Mouse (Mus musculus) cerebellum, adult 11 months (tissue): Measurements from ENCODE around the gene Cog3.

ENCODE experiments used
- DNase-seq: peaks from one replicate; pipeline ENCODE4 v3.0.0; 2022

Gene Cog3

GRCm38 (mm10) chr14:75757821-75758220 lies 3.5 kb upstream of the Cog3 start:
- DNase-seq = no peak

DNA sequence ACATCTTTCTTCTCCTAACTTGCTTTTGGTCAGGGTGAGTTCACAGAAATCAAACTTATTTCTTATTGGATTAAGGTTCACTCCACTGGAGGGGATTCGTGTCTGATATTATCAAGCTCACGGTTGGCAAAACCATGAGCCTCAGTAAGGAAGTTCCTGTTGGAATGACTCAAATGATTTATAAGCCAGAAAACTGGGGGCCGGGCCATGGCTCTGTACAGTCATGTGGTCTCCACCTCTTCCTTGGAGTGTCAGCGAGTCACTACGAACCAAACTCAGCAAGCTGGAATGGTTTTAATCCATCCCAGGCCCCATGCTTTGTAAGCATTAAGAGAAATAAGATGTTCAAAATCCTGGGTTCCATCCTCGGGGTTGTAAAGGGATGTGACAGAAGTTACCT lies 2.7 kb upstream of the Cog3 start:
- no peak for DNase-seq

- DNase-seq = no peak
Measured at GRCm38 (mm10) chr14:75753206-75753605, 1.1 kb downstream of the Cog3 start.

DNA sequence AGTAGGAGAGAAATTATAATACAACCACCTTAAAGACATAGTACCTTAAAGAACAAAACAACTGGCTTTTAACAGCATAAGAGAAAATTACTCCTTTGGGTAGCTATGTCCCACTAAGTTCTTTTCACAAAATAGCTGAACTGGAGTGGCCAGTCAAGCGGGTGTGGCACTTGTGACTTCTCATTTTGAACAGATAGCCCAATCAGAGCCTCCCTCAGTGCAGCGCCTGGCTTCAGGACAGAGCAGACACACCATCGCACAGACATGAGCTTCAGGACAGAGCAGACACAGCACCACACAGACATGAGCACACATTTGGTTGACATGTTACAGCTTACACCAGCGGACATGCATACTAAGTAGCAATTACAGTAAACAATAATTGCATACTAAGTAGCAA lies 3.3 kb downstream of the Cog3 start:
- no peak for DNase-seq

DNA sequence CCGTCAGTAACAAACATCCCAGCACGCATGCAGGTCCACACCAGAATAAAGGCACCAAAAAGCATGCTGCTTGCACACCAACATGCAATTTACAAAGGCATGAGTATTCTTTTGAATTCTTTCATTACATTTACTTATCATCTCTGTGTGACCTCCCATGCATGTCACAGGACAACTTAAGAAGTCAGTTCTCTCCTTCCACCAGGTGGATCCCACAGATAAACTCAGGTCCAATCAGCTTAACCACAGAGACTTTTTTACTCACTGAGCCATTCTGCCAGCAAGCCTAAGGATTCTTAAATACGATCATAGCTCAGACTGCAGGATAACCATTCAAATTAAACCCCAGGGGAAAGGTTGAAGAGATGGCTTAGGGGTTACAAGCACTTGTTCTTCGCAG lies 5.2 kb downstream of the Cog3 start:
- no peak for DNase-seq

DNA sequence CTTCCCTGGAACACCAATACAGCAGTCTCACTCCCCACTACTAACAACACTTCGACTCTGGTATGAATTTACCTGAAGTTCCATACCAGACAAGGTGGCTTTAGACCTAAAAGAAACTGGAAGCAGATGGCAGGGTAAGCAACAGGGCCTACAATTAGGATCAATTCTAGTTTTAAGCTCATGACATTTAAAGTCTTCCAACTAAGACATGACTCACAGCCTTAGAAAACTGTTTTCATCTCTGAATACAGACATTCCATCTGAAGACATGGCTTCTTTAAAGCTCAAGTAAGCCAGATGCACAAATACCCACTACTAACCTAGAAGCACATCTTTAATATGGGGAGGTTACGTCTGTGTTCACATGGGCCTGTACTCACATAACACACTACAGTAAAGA lies 6.4 kb downstream of the Cog3 start:
- DNase-seq = no peak

GRCm38 (mm10) chr14:75741904-75742303 lies 12.4 kb downstream of the Cog3 start:
- DNase-seq = no peak

DNA sequence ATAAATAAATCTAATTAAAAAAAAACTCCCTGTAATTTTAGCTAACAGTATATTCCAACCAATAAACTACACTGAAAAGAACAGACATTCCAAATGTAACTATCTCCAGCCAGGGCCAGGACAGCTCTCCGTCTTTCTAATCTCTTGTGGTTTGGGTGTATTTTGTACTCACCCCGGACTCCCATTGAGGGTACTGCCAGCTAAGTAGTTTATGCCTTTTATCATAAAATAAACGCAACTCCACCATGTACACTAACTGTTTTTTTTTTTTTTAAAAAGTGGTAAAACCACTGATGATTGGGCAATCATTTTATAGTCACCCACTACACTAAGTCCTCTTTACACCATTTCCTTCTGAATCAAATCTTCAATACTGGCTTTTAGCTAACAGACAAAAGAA lies 18.7 kb downstream of the Cog3 start:
- no peak for DNase-seq

GRCm38 (mm10) chr14:75732631-75733030 lies 21.7 kb downstream of the Cog3 start:
- DNase-seq = no peak

DNA sequence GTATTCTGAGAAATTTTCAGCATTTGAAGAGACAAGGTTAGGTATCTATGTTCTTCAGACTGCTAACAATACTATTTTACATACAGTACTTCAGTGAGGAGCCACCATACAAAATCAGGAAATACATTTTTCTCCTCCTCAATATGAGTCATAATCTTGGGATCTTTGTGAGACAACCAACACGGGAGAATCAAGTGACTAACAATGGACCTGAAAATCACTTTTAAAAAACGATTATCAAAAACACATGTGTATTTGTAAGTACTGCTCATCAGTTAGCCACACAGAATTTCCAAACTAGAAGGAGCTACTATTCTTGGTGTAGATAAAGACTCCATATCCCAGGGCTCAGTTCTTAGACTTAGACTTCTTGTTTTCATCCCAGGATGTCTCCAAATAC lies 23.0 kb downstream of the Cog3 start:
- no peak for DNase-seq

- DNase-seq = no peak
Measured at GRCm38 (mm10) chr14:75728111-75728510, 26.2 kb downstream of the Cog3 start.

GRCm38 (mm10) chr14:75727046-75727445 lies 27.3 kb downstream of the Cog3 start:
- no peak for DNase-seq

- no peak for DNase-seq
Measured at GRCm38 (mm10) chr14:75722816-75723215, 31.5 kb downstream of the Cog3 start.

- DNase-seq = peak; percentile 32
Measured at GRCm38 (mm10) chr14:75721977-75722563, 32.2 kb downstream of the Cog3 start.

DNA sequence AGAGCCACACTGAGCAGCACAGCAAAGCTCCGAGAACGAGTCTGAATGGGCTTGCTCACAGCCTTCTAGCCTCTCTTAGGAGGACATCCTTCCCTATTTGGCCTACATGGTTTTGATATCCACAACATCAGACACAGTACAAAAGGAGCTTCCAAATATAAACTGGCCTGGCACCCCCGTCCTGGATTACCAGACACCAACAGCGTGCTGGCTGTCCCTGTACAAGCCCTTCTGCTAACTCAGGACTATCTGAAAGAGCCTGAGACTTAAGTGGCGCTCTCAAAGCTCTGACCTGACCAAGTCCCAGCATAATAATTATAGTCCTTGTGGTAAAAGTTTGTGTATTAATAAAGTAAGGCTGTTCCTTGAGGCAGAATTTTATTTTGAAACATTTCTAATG lies 34.2 kb downstream of the Cog3 start:
- DNase-seq = no peak

DNA sequence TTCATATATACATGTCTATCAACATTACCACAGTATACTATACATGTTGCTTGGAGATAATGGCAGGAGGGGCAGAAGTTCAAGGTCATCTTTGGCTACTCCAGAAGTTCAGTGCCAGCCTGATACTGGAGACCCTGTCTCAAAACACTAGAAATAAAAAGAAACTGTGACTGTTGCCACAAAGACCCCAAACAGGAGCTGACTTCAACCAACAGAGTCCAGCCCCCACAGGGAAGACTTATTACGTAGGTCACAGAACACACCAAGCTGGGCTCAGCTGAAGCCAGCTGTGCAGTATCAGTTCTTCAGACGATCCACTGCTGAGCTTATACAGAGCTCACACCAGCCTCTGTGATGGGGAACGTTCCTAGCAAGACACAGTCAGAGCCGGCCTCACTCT lies 37.9 kb downstream of the Cog3 start:
- no peak for DNase-seq

GRCm38 (mm10) chr14:75713661-75714060 lies 40.7 kb downstream of the Cog3 start:
- no peak for DNase-seq

DNA sequence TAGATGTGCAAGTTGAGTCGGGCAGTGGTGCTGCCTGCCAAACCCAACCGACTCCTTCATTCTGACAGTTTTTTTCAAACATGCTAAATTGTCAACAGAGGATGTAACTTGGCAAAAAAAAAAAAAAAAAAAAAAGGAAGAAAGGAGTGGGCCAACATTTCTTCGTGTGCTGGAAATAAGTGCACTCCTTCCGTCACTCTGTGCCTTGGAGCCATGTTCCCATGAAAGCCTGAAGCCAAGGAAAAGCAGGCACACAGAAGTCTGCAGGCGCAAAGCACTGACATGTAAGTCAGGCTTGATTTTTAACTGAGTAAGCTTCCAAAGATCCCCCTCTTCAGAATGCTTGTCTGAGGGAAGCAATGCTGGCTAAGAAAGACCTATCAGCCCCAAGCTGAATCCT lies 41.6 kb downstream of the Cog3 start:
- DNase-seq = no peak

DNA sequence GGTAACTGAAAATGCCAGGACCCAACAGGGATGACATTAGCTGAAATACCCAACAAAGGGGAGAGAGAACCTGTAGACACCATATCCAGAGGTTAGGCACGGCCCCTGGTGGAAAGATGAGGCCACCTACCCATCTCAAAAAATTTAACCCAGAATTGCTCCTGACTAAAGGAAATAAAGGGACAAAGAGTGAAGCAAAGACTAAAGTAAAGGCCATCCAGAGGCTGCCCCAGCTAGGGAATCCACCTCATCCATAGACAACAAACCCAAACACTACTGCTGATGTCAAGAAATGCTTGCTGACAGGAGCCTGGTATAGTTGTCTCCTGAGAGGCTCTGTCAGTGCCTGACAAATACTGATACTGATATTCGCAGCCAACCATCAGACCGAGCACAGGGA lies 42.6 kb downstream of the Cog3 start:
- no peak for DNase-seq

DNA sequence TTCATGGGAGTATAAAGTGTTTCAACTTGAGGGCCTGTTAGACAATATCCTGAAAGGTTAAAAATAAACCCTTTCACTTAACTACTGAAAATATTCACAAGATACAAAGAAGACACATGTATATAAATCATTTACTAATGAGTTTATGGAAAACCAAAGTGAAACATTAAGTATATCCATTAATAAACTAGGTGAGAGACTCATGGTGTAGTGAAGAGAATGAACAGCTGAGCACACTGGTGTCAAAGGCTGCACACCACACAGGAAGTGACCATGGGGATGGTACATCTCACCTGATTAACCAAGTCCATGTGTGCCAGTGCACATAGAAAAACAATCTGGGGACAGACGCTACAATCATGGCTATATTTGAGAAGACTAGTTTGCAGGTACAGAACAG lies 45.3 kb downstream of the Cog3 start:
- no peak for DNase-seq

GRCm38 (mm10) chr14:75707771-75708170 lies 46.5 kb downstream of the Cog3 start:
- DNase-seq = no peak

DNA sequence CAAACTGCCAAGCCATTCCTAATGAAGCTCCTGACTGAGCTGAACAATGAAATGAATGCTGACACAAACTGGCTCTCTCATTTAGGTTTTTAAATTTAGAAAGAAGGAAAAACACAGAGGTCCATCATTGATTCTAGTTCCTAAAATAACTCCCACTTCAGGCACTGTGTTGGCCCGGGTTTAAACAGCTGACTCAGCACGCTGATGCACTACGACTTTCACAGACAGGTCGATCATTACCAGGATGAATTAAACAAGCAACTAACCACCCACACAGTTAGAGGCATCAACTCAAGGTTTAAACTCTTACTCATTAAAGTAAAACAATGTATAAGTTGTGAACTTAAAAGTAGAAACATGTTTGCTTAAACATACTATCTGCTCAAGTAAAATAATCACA lies 47.7 kb downstream of the Cog3 start:
- DNase-seq = no peak

GRCm38 (mm10) chr14:75697928-75698327 lies 56.4 kb downstream of the Cog3 start:
- DNase-seq = no peak

DNA sequence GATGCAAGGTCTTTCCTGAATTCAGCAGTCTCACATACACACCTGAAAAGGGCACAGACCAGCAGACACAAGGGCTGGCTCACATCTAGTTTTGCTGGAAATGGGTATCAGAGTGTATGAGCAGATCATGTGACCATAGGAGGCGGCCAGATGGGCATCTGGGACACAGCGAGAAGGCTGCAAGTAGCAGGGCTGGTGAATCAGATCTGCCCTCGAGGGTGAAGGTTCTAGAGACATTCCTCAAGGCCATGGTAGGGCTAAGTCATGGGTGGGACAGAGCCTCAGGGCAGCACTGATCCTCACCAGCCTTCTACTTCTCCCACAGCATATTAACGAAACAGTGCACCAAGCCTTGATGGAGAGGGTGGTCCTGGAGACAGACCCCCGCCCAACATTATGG lies 58.2 kb downstream of the Cog3 start:
- no peak for DNase-seq

DNA sequence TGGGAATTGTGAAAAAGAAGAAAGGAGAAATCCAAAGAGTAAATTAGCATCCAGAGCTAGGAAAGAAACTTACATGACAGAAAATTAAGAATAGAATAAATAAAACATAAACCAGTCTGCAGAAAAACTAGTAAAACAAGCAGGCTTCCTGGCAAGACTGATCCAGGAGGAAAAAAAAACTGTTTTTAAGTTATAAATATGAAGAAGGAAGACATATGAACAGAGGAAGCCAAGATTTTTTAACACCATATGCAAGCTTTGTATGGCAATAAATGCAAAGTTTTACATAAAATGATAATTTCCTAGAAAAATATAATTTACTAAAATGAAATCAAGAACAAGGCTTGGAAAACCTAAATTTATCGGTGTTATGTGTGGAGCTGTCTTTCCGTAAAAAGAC lies 63.9 kb downstream of the Cog3 start:
- no peak for DNase-seq

- DNase-seq = no peak
Measured at GRCm38 (mm10) chr14:75676316-75676715, 78.0 kb downstream of the Cog3 start.
